Mouse (Mus musculus): Measurements from ENCODE around the gene Smpdl3b.
"Not testable (repeated sequence)": the region's sequence is repeated elsewhere in the genome, so short reads cannot be mapped to it uniquely, and the experiment has no call there.

Smpdl3b gene

GRCm38 (mm10) chr4:132756974-132757373 lies at the start of gene Smpdl3b:
TSS of gene Smpdl3b (minus strand) at chr4:132757252.
- DNase-seq (ENCODE audit: low spot score), result peak; percentile 56

DNA sequence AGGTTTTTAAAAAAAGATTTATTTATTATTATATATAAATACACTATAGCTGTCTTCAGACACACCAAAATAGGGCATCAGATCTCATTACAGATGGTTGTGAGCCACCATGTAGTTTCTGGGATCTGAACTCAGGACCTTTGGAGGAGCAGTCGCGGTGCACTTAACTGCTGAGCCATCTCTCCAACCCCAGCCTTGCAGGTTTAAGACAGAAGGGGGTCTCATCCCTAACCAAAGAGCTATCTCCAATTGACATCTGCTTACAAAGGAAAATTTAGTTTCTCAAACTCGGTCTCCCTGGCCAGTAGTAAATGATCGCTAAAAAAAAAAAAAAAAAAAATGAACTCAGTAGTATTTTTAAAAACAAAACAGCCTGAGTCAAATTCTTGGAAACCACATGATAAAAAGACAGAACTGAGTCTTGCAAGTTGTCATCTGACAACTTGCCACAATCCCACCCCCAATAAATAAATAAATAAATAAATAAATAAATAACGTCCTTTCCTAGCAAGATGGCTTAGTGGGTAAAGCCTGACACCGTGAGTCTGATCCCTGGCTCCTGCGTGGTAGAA lies 49.7 kb upstream of the Smpdl3b start:
- DNase-seq (ENCODE audit: low spot score), result no peak

GRCm38 (mm10) chr4:132805599-132806197 lies 48.6 kb upstream of the Smpdl3b start:
- no peak for DNase-seq (ENCODE audit: low spot score)

DNA sequence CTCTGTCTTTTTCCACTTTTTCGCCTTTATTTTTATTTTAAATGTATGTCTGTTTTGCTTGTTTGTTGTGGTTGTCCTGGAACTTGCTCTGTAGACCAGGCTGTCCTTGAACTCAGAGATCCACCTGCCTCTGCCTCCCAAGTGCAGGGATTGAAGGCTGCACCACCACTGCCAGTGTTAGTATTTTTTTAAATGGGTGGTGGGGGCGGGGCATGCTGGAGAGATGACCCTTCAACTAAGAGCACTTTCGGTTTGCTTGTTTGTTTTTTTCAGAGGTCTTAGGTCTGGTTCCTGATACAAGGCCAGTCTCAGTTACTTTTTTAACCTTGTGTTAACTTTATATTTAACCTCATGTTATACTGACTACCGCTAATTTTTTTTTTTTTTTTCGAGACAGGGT lies 48.1 kb upstream of the Smpdl3b start:
- no peak for DNase-seq (ENCODE audit: low spot score)

GRCm38 (mm10) chr4:132804331-132804730 lies 47.3 kb upstream of the Smpdl3b start:
- no peak for DNase-seq (ENCODE audit: low spot score)

- no peak for DNase-seq (ENCODE audit: low spot score)
Measured at GRCm38 (mm10) chr4:132803876-132804275, 46.8 kb upstream of the Smpdl3b start.

GRCm38 (mm10) chr4:132803212-132803611 lies 46.2 kb upstream of the Smpdl3b start:
- DNase-seq (ENCODE audit: low spot score), result no peak

DNA sequence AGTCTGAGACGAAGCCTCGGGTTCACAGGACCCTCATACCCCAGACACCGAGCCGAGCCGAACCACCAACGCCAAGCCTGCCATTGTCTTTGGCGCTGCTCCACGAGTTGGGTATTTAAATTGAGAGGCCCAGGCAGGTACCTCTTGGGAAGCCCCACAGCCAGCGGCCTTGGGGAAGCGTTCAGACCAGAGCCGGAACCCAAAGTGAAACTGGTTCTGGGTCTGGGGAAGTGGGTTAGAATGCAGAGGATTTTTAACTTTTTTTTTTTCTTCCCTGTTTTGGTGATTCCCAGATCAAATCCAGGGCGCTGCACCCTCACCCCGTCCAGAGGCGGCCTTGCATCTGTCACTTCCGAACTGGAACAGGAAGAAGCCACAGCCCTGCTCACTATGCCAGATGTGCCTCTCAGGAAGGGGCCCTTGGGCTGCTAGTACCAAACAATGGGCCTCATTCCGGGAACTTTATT lies 45.2 kb upstream of the Smpdl3b start:
- DNase-seq (ENCODE audit: low spot score), result peak; percentile 26

DNA sequence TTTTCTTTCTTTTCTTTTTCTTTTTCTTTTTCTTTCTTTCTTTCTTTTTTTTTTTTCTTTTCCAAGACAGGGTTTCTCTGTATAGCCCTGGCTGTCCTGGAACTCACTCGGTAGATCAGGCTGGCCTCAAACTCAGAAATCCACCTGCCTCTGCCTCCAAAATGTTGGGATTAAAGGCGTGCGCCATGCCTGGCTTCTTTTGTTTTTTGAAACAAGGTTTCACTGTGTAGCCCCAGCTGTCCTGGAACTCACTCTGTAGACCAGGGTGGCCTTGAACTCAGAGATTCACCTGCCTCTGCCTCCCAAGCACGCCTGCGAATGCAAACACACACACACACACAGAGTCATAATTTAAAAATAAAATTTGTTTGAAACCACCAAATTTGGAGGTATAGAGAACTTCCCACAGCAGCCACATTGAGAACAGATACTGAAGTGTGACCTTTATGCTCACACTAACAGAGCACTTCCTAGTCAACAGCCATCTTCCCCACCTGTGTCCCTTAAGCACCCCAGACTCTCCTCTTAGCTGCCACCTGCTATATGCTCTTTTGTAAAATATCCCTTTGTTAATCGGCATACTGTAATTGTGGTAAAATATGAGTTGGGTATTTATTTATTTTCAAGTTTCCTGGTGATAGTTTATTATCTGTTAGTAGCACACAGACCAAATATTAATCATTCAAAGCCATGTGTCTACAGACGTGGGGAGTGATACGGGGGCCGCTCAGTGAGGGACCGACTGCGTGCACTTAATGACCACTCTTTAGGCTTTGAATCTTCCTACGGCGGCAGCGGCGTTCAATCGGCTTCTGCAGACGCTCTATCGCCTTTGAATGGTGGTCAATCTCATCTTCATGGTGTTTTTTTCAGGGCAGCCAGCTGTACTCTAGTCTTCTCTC lies 44.4 kb upstream of the Smpdl3b start:
- no peak for DNase-seq (ENCODE audit: low spot score)

- DNase-seq (ENCODE audit: low spot score), result no peak
Measured at GRCm38 (mm10) chr4:132799845-132800244, 42.8 kb upstream of the Smpdl3b start.

GRCm38 (mm10) chr4:132798666-132799065 lies 41.6 kb upstream of the Smpdl3b start:
- DNase-seq (ENCODE audit: low spot score), result not testable (repeated sequence)

DNA sequence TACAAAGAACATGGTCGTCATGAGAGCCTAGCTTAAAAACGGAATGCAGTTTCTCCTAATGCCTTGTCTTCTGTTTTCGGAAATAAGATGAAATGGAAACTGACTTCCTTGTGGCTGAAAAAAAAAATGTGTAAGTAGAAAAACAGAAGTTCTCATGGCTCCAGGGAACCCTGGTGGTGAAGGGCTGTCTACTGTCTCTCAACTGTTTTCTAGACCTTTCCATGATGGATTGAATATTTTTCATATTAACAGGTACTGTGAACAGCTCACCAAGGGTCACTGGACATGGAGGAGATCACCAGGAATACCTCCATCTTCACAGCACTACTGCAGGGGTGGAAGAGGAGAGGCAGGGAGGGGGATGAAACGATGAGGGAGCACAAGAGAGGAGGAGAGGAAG lies 41.0 kb upstream of the Smpdl3b start:
- DNase-seq (ENCODE audit: low spot score), result no peak

GRCm38 (mm10) chr4:132797461-132797860 lies 40.4 kb upstream of the Smpdl3b start:
- no peak for DNase-seq (ENCODE audit: low spot score)

DNA sequence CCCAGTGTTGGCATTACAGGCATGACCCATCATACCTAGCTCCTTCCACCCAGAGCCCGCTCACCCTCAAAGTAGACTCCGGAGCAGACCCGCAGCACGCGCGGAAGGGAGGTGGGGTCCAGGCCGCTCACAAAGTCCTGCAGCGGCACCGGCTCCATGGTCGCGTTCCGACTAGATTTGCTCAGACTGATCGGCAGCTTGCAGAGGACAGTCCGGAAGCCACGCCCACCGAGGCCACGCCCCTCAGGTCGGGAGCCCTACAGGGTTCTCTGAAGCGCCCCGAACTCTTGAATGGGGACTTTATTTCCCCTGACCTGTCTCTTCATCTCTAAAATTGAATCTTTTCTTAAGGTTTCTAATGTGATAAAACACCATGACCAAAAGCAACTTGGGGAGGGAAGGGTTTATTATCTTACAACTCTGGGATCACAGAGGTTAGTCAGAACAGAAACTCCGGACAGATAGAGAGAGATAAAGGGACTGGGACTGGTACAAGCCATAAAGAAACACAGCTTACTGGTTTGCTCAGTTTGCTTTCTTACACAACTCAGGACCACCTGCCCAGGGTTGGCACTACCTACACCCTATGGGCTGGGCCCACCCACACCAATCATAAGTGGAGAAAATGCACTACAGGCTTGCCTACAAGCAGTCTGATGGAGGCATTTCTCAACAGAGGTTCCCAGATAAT lies 39.3 kb upstream of the Smpdl3b start, which contains the start of gene Themis2:
Themis2 (minus strand) TSS at position 192 of the 691 bp plus-strand sequence.
- DNase-seq (ENCODE audit: low spot score), result peak; percentile 55

DNA sequence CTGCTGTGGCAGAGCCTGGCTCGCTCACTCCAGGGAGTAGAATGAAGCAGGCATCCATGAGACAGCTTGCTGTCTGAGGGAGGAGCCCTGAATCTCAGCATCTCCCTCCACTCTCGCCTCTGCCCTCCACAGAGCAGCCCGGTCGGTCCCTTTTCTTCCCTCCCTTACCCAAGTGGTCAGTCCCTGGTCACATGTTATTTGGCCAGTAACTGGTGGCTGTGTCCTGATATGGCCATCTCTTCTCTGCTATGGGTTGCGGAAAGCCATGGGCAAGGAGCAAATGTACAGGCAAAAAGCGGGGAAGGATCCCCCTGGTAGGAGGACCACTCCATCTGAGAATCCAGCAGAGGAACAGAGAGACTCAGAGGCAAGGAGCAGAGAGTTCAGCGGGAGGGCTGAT lies 38.1 kb upstream of the Smpdl3b start:
- no peak for DNase-seq (ENCODE audit: low spot score)

GRCm38 (mm10) chr4:132794760-132795159 lies 37.7 kb upstream of the Smpdl3b start:
- DNase-seq (ENCODE audit: low spot score), result no peak

GRCm38 (mm10) chr4:132794028-132794427 lies 37.0 kb upstream of the Smpdl3b start:
- no peak for DNase-seq (ENCODE audit: low spot score)

- DNase-seq (ENCODE audit: low spot score), result not testable (repeated sequence)
Measured at GRCm38 (mm10) chr4:132793322-132794004, 36.4 kb upstream of the Smpdl3b start.

DNA sequence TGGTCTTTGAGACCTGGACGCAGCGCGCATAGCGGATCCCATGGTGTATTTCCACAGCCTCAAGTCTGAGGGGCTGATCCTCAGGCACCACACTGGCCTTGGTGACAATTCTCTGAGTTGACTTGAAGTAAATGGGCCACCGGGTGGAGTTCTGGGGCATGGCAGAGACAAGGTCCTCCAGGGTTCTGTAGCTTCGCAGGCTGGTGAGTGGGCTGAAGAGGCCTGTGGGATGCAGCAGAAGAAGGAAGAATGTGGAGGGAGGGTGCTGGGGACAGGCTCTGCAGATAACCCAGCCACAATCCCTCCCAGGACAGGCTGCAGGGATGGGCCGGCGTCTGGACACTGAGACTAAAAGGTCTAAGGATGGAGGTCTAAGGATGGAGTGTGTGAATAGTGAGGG lies 32.7 kb upstream of the Smpdl3b start:
- no peak for DNase-seq (ENCODE audit: low spot score)

DNA sequence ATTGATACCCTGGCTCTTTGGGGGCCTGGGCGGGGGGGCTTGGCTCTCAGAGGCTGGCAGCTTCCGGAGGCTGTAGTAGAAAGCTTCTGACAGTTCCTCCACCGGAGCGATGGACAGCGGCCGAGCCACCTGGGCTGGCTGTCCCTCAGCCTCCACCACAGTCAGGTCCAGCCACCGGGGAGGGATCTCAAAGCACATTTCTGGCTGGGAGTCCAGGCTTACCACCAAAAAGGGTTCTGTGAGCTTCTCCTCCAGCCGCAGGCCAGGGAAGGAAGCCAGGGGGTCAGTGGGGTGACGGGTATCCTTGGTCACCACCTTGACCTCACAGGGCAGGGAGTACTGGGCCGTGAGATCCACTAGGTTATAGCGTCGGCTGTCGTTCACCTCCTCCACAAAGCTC lies 28.2 kb upstream of the Smpdl3b start:
- DNase-seq (ENCODE audit: low spot score), result no peak

DNA sequence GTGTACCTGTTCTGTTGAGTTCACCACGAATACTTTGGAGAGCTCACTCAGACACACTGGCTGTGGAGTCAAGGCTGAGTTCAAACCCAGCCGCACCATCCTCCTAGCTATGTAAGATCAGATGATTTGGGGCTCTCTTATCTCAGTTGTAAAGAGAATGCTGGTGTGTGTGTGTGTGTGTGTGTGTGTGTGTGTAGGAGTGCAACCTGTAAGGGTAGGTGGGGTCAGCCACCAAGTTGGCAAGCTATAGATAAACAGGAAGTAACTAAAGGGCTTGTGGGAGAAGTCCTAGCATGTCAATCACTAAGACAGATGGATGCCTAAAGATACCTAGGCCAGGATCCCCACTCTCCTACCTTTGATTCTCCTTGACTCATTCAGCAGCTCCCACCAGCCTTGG lies 26.7 kb upstream of the Smpdl3b start:
- peak; percentile 52 for DNase-seq (ENCODE audit: low spot score)

DNA sequence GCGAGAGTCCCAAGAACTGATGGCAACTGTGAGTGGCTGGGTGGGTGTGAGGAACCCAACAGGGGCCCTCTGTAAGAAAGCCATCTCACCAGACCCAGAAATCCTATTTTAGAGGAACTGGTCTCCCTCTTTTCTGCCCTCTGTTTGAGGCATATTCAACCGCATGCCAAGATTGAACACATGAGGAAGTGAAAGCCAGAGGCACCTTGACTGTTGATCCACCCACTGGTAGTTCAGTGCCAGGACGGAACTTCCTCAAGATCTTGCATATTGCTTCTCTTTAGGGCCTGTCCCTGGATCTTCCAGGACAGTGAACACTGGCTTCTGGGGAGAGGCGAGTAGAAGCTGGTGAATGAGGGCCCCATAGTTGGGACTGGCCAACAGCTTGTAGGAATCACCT lies 23.2 kb upstream of the Smpdl3b start:
- no peak for DNase-seq (ENCODE audit: low spot score)

Data from T-cell, adult 2 months (primary cell).